Mouse (Mus musculus) small intestine, adult 2 months (tissue): ENCODE measurements around the gene Armc7. TPM values are rescaled to one million over a fixed set of nuclear protein-coding genes. Genes with fewer than 3 reads are reported as not detected.

Source experiments
- H3K27ac ChIP-seq: fragments of 200-500 bp; 2 replicates; pipeline ENCODE4 v1.5.1; 2012; ENCODE audit warnings: low read depth, low read length, control low read depth, inconsistent platforms; ENCODE audit not compliant: insufficient read depth
- H3K27me3 ChIP-seq: fragments of 200-500 bp; 2 replicates; pipeline ENCODE4 v1.6.1; 2012; ENCODE audit warnings: mild to moderate bottlenecking, moderate library complexity, low read length, inconsistent platforms; ENCODE audit not compliant: control insufficient read depth, insufficient read depth
- H3K36me3 ChIP-seq: fragments of 200-500 bp; 2 replicates; pipeline ENCODE4 v1.6.1; 2012; ENCODE audit warnings: mild to moderate bottlenecking, low read length, control low read depth, inconsistent platforms; ENCODE audit not compliant: control insufficient read depth, insufficient read depth
- H3K4me1 ChIP-seq: fragments of 200-500 bp; 2 replicates; pipeline ENCODE4 v1.6.1; 2012; ENCODE audit warnings: low read length, inconsistent platforms, mixed read lengths; ENCODE audit not compliant: control insufficient read depth, insufficient read depth, insufficient read length
- H3K4me3 ChIP-seq: fragments of 200-500 bp; 2 replicates; pipeline ENCODE4 v1.5.1; 2012; ENCODE audit warnings: low read depth, mild to moderate bottlenecking, control low read depth, inconsistent platforms, low read length, moderate library complexity
- CTCF ChIP-seq: fragments of 200-500 bp; IDR thresholded peaks from 2 replicates; pipeline ENCODE4 v1.5.1; 2012; ENCODE audit warnings: low read depth, mild to moderate bottlenecking, control low read depth, inconsistent platforms, low read length, moderate library complexity, mixed read lengths; ENCODE audit not compliant: insufficient replicate concordance, insufficient read length; ENCODE audit errors: extremely low read depth
- POLR2A ChIP-seq: fragments of 200-500 bp; IDR thresholded peaks from 2 replicates; pipeline ENCODE4 v1.6.1; 2012; ENCODE audit warnings: low read depth, mild to moderate bottlenecking, control low read depth, inconsistent platforms, low read length, moderate library complexity
- WGBS: fragments of 180-500 bp; shearing (Covaris S2); methylation state at CpG from one replicate; pipeline ENCODE4 v1.1.7; 2018; 5-methylcytosine and 5-hydroxymethylcytosine counted together
- polyA plus RNA-seq: library from polyadenylated mRNA; depleted of rRNA; stranded (reverse); fragments of >200 nt; gene quantifications from 2 replicates; pipeline ENCODE4 v1.2.3, GENCODE M21; 2012

The Armc7 gene
- polyA plus RNA-seq, 1 experiment: 16.3 TPM

DNA sequence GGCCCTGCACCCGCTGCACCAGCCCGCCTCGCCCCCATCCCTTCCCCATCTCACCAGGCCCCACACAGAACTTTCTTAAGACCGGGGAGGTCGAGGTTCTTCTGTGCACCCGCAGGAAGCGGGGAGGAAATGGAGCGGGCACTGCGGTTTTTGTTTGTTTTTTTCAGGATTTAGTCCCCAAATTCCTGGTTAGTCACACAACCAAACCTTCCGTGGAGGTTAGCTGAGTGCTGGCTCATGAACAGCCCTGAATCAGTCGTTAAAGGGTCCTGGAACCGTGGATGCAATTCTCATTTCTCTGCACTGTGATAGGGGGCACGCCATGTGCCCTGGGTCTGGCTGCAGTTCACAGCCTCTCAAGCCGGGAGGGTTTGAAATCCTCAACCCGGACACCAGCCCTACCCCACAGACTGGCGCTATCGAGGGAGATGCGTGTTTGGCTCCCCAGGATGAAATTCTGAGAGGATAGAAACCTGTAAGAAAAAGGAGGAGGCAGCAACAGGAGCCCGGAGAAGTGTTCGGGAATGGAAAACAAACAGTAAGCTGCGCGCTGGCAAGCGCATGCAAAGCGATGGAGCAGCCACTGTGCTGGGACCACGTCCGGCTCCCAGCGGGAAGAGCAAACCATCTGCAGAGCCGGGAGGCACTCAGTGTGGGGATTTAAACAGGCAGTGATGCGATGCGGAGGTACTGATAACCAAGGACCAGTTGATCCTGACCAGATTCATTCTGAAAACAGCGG is 39.7 kb upstream of the Armc7 start:
- Histone ChIP-seq H3K4me3 (peak overlapping the region; percentile 0; the same call in 1 of the 2 replicates), H3K27me3 (no peaks in the 10 kb centered on the region), H3K4me1 (peaks cover 22% of the 10 kb centered on the region), H3K27ac (no peak overlapping the region), H3K36me3 (peaks cover 11% of the 10 kb centered on the region)
- 26% methylated on average over 31 of the region's 31 CpGs for WGBS
- TF ChIP-seq POLR2A (no peak), CTCF (no peak)

DNA sequence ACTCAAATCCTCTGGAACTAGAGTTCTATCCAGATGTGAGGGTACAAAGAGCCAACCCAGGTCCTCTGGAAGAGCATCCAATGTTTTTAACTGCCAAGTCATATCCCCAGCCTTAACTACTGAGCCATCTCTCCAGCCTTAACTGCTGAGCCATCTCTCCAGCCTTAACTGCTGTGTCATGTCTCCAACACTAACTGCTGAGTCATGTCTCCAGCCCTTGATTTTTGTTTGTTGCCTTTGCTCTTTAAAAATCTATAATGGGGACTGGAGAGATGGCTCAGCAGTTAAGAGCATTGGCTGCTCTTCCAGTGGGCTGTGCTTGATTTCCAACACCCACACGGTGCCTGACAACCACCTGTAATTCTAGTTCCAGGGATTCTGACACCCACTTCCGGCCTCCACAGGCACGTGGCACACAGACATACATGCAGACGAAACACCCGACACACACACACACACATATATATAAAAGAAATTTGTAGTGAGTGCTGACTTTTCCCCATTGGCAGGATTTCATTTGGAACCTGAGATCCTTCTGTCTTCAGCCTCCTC is 37.8 kb upstream of the Armc7 start:
- Histone ChIP-seq H3K4me1 (peaks cover 16% of the 10 kb centered on the region), H3K27me3 (no peaks in the 10 kb centered on the region), H3K36me3 (no peaks in the 10 kb centered on the region), H3K4me3 (no peak overlapping the region), H3K27ac (no peak overlapping the region)
- no peak for TF ChIP-seq CTCF
- no peak for TF ChIP-seq POLR2A
- WGBS: 73% methylated on average over 5 of the region's 5 CpGs

GRCm38 (mm10) chr11:115439326-115439725 is 36.1 kb upstream of the Armc7 start:
- H3K36me3 ChIP-seq: no peaks in the 10 kb centered on the region
- no peak overlapping the region for H3K27ac ChIP-seq
- H3K4me3 ChIP-seq: no peak overlapping the region
- 84% methylated on average over 3 of the region's 3 CpGs for WGBS
- no peaks in the 10 kb centered on the region for H3K27me3 ChIP-seq
- TF ChIP-seq CTCF (no peak), POLR2A (no peak)
- peaks cover 8% of the 10 kb centered on the region for H3K4me1 ChIP-seq

- TF ChIP-seq POLR2A (no peak), CTCF (no peak)
- Histone ChIP-seq H3K27ac (no peak within 1 kb of the TSS), H3K4me1 (peaks cover 7% of the 10 kb centered on the region), H3K36me3 (no peaks in the 10 kb centered on the region), H3K27me3 (no peaks in the 10 kb centered on the region), H3K4me3 (no peak within 1 kb of the TSS)
- 96% methylated on average over 9 of the region's 9 CpGs for WGBS
Measured at GRCm38 (mm10) chr11:115439906-115440595, 35.4 kb upstream of the Armc7 start, which contains the start of gene Trim80. Gene Trim80 (plus strand): TSS chr11:115440545.

DNA sequence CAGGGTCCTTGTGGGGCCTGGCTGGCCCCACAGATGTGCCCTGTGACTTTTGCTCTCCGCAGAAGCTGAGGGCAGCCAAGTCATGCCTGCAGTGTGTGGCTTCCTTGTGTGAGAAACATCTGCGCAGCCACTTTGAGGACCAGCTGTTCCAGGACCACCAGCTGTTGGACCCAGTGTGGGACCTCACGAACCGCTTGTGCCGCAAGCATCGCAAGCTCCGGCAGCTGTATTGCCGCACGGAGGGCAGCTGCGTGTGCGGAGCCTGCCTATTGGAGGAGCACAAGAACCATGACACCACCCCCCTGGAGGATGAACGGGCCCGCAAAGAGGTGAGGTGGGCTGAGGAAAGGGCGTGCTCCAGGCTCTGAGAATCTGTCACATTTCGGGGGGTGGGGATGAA is 34.0 kb upstream of the Armc7 start:
- H3K4me1 ChIP-seq: peaks cover 7% of the 10 kb centered on the region
- 79% methylated on average over 15 of the region's 15 CpGs for WGBS
- no peak overlapping the region for H3K27ac ChIP-seq
- no peaks in the 10 kb centered on the region for H3K36me3 ChIP-seq
- no peaks in the 10 kb centered on the region for H3K27me3 ChIP-seq
- H3K4me3 ChIP-seq: no peak overlapping the region
- no peak for TF ChIP-seq CTCF
- no peak for TF ChIP-seq POLR2A

- Histone ChIP-seq H3K4me3 (peak overlapping the region; percentile 25), H3K4me1 (peaks cover 53% of the 10 kb centered on the region), H3K27me3 (no peaks in the 10 kb centered on the region), H3K36me3 (no peaks in the 10 kb centered on the region), H3K27ac (peak overlapping the region; percentile 92)
- TF ChIP-seq POLR2A: no peak
- no peak for TF ChIP-seq CTCF
- 17% methylated on average over 3 of the region's 3 CpGs for WGBS
Measured at GRCm38 (mm10) chr11:115446906-115447305, 28.6 kb upstream of the Armc7 start.

GRCm38 (mm10) chr11:115447321-115447885 is 28.1 kb upstream of the Armc7 start:
- Histone ChIP-seq H3K36me3 (no peaks in the 10 kb centered on the region), H3K4me1 (peaks cover 58% of the 10 kb centered on the region), H3K27ac (peak overlapping the region; percentile 92), H3K27me3 (no peaks in the 10 kb centered on the region), H3K4me3 (peak overlapping the region; percentile 59)
- no peak for TF ChIP-seq POLR2A
- WGBS: 31% methylated on average over 11 of the region's 11 CpGs
